Mouse (Mus musculus) gastrocnemius, postnatal 36 days (tissue): Measurements from ENCODE around the gene Hist1h2bf. TPM values are rescaled to one million over a fixed set of nuclear protein-coding genes. Genes with fewer than 3 reads are reported as not detected.
"Not testable (repeated sequence)": the region's sequence is repeated elsewhere in the genome, so short reads cannot be mapped to it uniquely, and the experiment has no call there.

Experiments
- DNase-seq, 2 experiments: peaks; one replicate each; pipeline ENCODE4 v3.0.0; 2022
- intact Hi-C: fragments of 180-260 bp; cut with DNase I; formaldehyde crosslinking; loops from one replicate; pipeline ENCODE4 v1.15.1; 2025
- total RNA-seq, 2 experiments: library from RNA; stranded (reverse); gene quantifications; 2 replicates each; pipeline ENCODE4 v1.2.3; 2021

Hist1h2bf gene
- total RNA-seq, 2 experiments from 2014 or later = 7.5 to 8.5 TPM

GRCm38 (mm10) chr13:23551931-23552914 is 21.8 kb downstream of the Hist1h2bf start:
- no peak for DNase-seq
- intact Hi-C loops = no loop called here

GRCm38 (mm10) chr13:23551146-23551834 is 22.7 kb downstream of the Hist1h2bf start, which contains the start of gene Hist1h4f:
Gene Hist1h4f, minus strand, starts transcription at chr13:23551648.
- peak; percentile 38 to 47 for DNase-seq
- intact Hi-C loops = not testable (repeated sequence)

DNA sequence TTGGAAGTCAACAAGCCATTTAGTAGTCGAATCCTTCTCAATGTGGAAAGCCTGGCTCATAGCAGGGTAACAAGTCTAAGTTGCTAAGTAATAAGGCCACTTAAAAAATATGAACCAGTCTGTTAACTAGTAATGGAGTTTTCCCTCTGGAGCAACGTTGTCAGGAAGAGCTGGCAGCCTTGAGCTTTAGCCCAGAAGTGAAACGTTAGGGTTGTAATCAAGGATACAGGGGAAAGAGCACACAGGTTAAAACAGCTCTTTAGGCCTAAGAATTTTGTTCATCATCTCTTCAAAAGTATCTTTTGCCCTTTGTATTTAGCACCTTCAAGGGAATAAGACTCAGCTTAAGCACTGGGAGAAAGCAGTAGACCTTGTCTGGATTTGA is 23.2 kb downstream of the Hist1h2bf start:
- intact Hi-C loops = no loop called here
- no peak for DNase-seq

GRCm38 (mm10) chr13:23546694-23547093 is 27.3 kb downstream of the Hist1h2bf start:
- DNase-seq = no peak
- intact Hi-C loops = no loop called here

- DNase-seq, intact Hi-C loops: not testable (repeated sequence)
These were observed 29.2 kb downstream of the Hist1h2bf start for GRCm38 (mm10) chr13:23544787-23545120.

- intact Hi-C loops = no loop called here
- peak in 1 of 2 experiments; percentile 60 for DNase-seq
These were observed 29.8 kb downstream of the Hist1h2bf start, which contains the start of gene Hist1h3f for GRCm38 (mm10) chr13:23543965-23544786. Gene Hist1h3f, plus strand, starts transcription at chr13:23544052.

DNA sequence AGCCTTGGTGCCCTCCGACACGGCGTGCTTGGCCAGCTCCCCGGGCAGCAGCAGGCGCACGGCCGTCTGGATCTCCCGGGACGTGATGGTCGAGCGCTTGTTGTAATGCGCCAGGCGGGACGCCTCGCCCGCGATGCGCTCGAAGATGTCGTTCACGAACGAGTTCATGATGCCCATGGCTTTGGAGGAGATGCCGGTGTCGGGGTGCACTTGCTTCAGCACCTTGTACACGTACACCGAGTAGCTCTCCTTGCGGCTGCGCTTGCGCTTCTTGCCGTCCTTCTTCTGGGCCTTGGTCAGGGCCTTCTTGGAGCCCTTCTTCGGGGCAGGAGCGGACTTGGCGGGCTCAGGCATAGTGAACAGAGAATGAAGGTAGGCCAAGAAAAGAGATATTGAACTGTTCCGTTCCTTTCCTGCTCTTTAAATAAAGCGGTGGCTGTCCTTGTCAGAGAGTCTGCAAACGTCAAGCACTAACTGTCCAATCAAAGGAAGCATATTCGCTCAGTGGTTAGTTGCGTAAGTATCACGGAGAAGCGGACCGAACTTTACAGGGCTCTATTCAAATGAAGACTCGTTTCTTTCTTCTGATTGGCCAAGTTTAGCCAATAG is 30.9 kb downstream of the Hist1h2bf start, which contains the start of gene Hist1h2bh:
Gene Hist1h2bh (minus strand): TSS at position 394 of the 609 bp plus-strand sequence.
- intact Hi-C loops = not testable (repeated sequence)

GRCm38 (mm10) chr13:23542225-23542980 is 31.6 kb downstream of the Hist1h2bf start:
- intact Hi-C loops, DNase-seq: not testable (repeated sequence)

More for the DNA sequence above, 30.9 kb downstream of the Hist1h2bf start, which contains the start of gene Hist1h2bh:
- DNase-seq = peak; percentile 27 to 57

DNA sequence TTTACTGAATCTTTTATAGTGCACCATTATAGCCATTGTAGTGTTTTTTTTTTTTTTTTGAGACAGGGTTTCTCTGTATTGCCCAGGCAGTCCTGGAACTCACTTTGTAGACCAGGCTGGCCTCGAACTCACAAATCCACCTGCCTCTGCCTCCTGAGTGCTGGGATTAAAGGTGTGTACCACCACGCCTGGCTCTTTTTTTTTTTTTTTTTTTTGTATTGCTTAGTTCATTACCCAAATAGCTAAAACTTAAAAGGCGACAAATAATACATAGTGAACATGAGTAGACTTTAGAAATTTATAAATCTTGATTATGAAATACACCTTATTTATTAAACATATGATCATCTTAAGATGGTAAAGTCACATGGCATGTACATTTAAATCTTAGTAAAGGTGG is 32.5 kb downstream of the Hist1h2bf start:
- no peak for DNase-seq
- intact Hi-C loops = no loop called here

DNA sequence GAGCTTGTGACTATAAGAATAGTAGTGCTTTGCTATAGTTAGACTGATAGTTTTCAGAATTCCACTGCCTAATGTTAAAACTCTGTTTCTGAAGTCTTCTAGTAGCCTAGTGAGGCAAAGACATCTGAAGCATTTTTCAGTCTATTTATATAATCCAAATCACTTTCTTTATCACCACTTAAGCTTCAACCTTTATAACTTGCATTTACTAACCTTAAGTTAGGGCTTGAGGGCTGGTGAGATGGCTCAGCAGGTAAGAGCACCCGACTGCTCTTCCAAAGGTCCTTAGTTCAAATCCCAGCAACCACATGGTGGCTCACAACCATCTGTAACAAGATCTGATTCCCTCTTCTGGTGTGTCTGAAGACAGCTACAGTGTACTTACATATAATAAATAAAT is 34.2 kb downstream of the Hist1h2bf start:
- DNase-seq, intact Hi-C loops: not testable (repeated sequence)

DNA sequence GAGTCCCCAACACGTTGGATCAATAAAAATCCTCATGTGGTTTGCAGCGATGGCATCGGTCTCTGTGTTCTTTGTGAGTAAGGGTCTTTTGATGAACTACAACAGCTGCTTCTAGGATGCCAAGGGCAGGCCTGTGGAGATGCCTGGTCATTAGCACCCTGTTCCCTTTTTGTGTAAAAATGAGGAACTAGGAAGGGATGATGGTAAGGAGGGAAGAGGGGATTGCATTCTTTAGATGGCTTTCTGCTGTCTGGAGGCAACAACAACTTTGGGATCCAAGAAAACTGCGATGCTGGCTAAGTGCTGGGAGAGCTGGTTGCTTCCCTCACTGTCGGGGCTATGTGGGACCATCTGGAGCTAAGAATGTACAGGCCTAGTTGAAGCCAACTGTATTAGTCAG is 35.7 kb downstream of the Hist1h2bf start:
- intact Hi-C loops = no loop called here
- no peak for DNase-seq

- intact Hi-C loops = no loop called here
- DNase-seq = no peak
These were observed 36.8 kb downstream of the Hist1h2bf start for GRCm38 (mm10) chr13:23537006-23537710.

DNA sequence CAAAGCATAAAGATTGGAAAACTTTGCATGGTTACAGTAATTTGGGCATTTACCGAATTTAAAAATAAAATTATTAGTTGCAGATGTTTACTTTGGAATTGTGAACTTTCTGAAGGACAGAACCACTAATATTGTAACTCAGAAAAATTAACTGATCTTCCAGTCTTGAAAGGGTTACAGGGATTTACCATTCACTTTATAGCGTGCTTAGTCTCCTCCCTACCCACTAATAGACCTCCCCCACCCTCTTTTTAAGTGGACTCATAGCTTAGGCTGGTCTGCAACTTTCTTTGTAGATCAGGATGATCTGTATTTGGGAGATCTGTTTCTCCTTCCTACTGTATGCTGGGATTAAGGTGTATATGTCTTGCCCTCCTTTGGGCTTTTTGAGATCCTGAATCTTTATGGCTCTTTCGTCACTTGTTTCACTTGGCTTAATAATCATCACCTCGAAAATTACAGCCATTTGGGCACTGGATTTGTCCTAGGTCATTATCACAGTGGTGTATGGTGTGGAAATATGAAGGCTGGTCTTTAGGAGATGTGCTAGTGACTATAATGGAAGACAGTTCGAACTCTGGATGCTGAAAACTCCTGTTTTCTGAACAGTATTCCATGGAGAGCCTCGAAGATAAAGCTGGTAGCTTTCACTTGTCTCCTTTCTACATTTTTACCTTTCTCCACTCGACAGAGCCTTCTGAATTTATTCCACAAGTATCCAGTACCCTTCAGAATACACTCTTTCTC is 37.7 kb downstream of the Hist1h2bf start:
- no peak for DNase-seq
- intact Hi-C loops = no loop called here

- DNase-seq = peak; percentile 57 to 70
- intact Hi-C loops = not testable (repeated sequence)
These were observed 38.6 kb downstream of the Hist1h2bf start, which contains the start of gene Hist1h3g for GRCm38 (mm10) chr13:23535137-23536075. Gene Hist1h3g, plus strand, starts transcription at chr13:23535422.

GRCm38 (mm10) chr13:23534368-23535131 is 39.4 kb downstream of the Hist1h2bf start:
- intact Hi-C loops = no loop called here
- no peak for DNase-seq
